ENCODE assay signal across 8 mouse cellular contexts in the genomic region with DNA sequence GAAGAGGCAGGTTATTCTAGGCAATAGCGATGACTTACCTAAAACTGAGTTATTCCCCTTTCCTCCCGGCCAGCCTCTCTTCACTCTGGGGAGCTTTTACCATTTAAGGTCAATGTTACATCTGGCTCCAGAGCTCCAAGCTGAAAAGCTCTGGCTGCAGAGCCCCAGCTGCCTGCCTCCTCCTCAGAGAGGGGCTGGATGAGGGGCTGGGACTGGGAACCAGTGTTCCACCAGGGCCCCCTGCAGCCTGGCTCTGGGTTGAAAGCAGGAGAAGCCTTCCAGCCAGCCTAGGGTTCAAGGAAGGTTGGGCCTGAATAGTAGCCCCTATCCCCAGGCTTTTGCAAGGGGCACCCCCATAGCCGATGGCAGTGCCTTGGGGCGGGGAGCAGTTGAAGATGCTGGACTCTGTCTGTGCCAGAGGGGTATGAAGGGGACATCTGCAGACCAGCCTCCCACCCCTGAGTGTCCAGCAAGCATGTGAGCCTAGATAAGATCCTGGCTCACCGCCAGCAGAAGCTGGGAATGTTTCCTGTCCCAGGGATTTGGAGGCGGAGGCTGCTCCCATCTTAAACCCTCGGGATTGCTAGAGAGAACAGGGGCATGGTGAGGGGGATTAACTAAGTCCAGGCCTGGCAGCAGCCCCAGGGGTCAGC. TPM values are rescaled to one million over a fixed set of nuclear protein-coding genes. Genes with fewer than 3 reads are reported as not detected.
DNase-seq lines count a peak whose midpoint lies in the region; ATAC-seq lines count a peak whose summit lies in the region.

A gene (minus strand): TSS at position 409 of the 653 bp plus-strand sequence.

- H3K4me3 ChIP-seq in stomach, embryonic 16.5 days (replicated peaks; ENCODE audit: low read length) = peak within 1 kb of the TSS; percentile 41

- ATAC-seq in stomach, embryonic 16.5 days (ENCODE audit: insufficient read depth, low FRiP score) = peak; percentile 87

- no peaks in the 10 kb centered on the region for H3K36me3 ChIP-seq in stomach, embryonic 16.5 days (ENCODE audit: control insufficient read depth, insufficient read depth, low read length)

- peak within 1 kb of the TSS; percentile 47 for H3K4me2 ChIP-seq in stomach, embryonic 16.5 days (ENCODE audit: low read depth, low read length)

- H3K27ac ChIP-seq in stomach, embryonic 16.5 days (ENCODE audit: low read length) = peak within 1 kb of the TSS; percentile 96

- no peaks in the 10 kb centered on the region for H3K27me3 ChIP-seq in stomach, embryonic 16.5 days (ENCODE audit: control insufficient read depth, insufficient read depth, low read length)

- no peaks in the 10 kb centered on the region for H3K9me3 ChIP-seq in stomach, embryonic 16.5 days (replicated peaks; ENCODE audit: control insufficient read depth, low read length)

- 31% methylated on average over 7 of the region's 7 CpGs for WGBS in stomach, embryonic 16.5 days

- DNase-seq in right cerebral cortex, postnatal 14 days = peak; percentile 20
- no peak for DNase-seq in right cerebral cortex, postnatal 25 days
- peak; percentile 67 for DNase-seq in heart, adult 8-10 months (ENCODE audit: low spot score)
- DNase-seq in kidney, adult 8-10 months = peak; percentile 39 to 48
- peak; percentile 31 to 60 for DNase-seq in lung, adult 18-20 months
- DNase-seq in layer of hippocampus, adult 9-10 months (ENCODE audit: low spot score) = no peak
- no peak for DNase-seq in layer of hippocampus, postnatal 25 days (ENCODE audit: extremely low spot score in 1 of 2, low spot score in 1 of 2)

- H3K4me1 ChIP-seq in stomach, embryonic 16.5 days (ENCODE audit: control insufficient read depth, insufficient read depth, low read length) = peaks cover 19% of the 10 kb centered on the region

- peak within 1 kb of the TSS; percentile 69 for H3K9ac ChIP-seq in stomach, embryonic 16.5 days (ENCODE audit: low read length)

RNA-seq across cellular contexts. Expression of the gene that starts here (rescaled TPM):
- total RNA-seq in heart, adult 8-10 months (2022) = 10 to 100 TPM; 12.7 to 15.6 (median 14.4) TPM
- polyA plus RNA-seq in stomach, embryonic 16.5 days (2015; fragmentation: Nextera tagmentation; extraction: Ambion mirVana) = 23.1 and 26.5 TPM in 2 replicates
- total RNA-seq in layer of hippocampus, postnatal 25 days (2021) = 1 to 10 TPM; 3.6 TPM

Comparison
In these comparisons a context has a peak if more than half of its experiments do, and no peak if none do; other contexts are left out.
1. DNase-seq: peak in right cerebral cortex, postnatal 14 days (single experiment), heart, adult 8-10 months (single experiment), kidney, adult 8-10 months (2 of 2) and lung, adult 18-20 months (2 of 2); none in right cerebral cortex, postnatal 25 days (single experiment), layer of hippocampus, adult 9-10 months (single experiment) and layer of hippocampus, postnatal 25 days (0 of 2).